In genomic region chr11:32745466-32745865, GRCm38 (mm10) we compare ENCODE assay signal across 25 mouse cellular contexts.
DNase-seq lines count a peak whose midpoint lies in the region; ATAC-seq and TF ChIP-seq lines count a peak whose summit lies in the region.
"Had no signal": no experiment of that assay in that cellular context is flagged by ENCODE, and none has a peak within 500 bp of the region (broad histone marks: within the 10 kb centered on the region; RNA-seq: fewer than 3 reads in every experiment).

No protein-coding gene starts in this region.

- peaks cover 6% of the 10 kb centered on the region; the same call in 1 of the 2 replicates for H3K36me3 ChIP-seq in forebrain, embryonic 11.5 days (ENCODE audit: control insufficient read depth, insufficient read depth, low read length)
- H3K36me3 ChIP-seq in forebrain, embryonic 14.5 days (ENCODE audit: control insufficient read depth, insufficient read depth, low read length): peaks cover 62% of the 10 kb centered on the region
- H3K36me3 ChIP-seq in heart, embryonic 10.5 days: peaks cover 66% of the 10 kb centered on the region
- H3K36me3 ChIP-seq in liver, embryonic 11.5 days (ENCODE audit: control insufficient read depth, insufficient read depth, low read length): peaks cover 31% of the 10 kb centered on the region
- H3K36me3 ChIP-seq in liver, postnatal 0 days (replicated peaks; ENCODE audit: insufficient read depth, low read length): peaks cover 41% of the 10 kb centered on the region

- H3K27me3 ChIP-seq in forebrain, embryonic 11.5 days (ENCODE audit: control insufficient read depth, insufficient read depth, low read length): no peaks in the 10 kb centered on the region
- H3K27me3 ChIP-seq in forebrain, embryonic 14.5 days (replicated peaks; ENCODE audit: control insufficient read depth, insufficient read depth, low read length): no peaks in the 10 kb centered on the region
- no peaks in the 10 kb centered on the region for H3K27me3 ChIP-seq in heart, embryonic 10.5 days (ENCODE audit: insufficient read depth, poor library complexity, severe bottlenecking)
- no peaks in the 10 kb centered on the region for H3K27me3 ChIP-seq in liver, embryonic 11.5 days (replicated peaks; ENCODE audit: control insufficient read depth, insufficient read depth, low read length)
- H3K27me3 ChIP-seq in liver, postnatal 0 days (ENCODE audit: insufficient read depth, low read length): no peaks in the 10 kb centered on the region
- H3K27me3 ChIP-seq: CH12.LX; embryonic facial prominence, embryonic 12.5 days; forebrain, embryonic 12.5 days; forebrain, embryonic 15.5 days; Patski had no signal

- no peak overlapping the region for H3K4me2 ChIP-seq in forebrain, embryonic 11.5 days (ENCODE audit: low read depth, low read length, severe bottlenecking)
- no peak overlapping the region for H3K4me2 ChIP-seq in forebrain, embryonic 14.5 days (ENCODE audit: low read length)
- H3K4me2 ChIP-seq in liver, embryonic 11.5 days: no peak overlapping the region
- no peak overlapping the region for H3K4me2 ChIP-seq in liver, postnatal 0 days (ENCODE audit: low read depth, low read length)
- H3K4me2 ChIP-seq: embryonic facial prominence, embryonic 12.5 days; forebrain, embryonic 12.5 days; forebrain, embryonic 15.5 days had no signal

- no peak for TF ChIP-seq CTCF in liver, postnatal 0 days (IDR thresholded peaks at IDR 0.05; ENCODE audit: low read depth)

- TF ChIP-seq EP300 in liver, postnatal 0 days (IDR thresholded peaks at IDR 0.05; ENCODE audit: low read depth): no peak

- WGBS in forebrain, embryonic 11.5 days: 94% methylated on average over 4 of the region's 4 CpGs
- whole genome bisulfite sequencing in forebrain, embryonic 14.5 days: 93% methylated on average over 4 of the region's 4 CpGs
- WGBS in heart, embryonic 10.5 days: 86% methylated on average over 4 of the region's 4 CpGs
- WGBS in liver, embryonic 11.5 days: 91% methylated on average over 4 of the region's 4 CpGs
- 88% methylated on average over 4 of the region's 4 CpGs for WGBS in liver, postnatal 0 days (ENCODE audit: insufficient replicate concordance)

- no peak overlapping the region for H3K4me3 ChIP-seq in forebrain, embryonic 11.5 days (ENCODE audit: low read depth, low read length)
- H3K4me3 ChIP-seq in forebrain, embryonic 14.5 days (ENCODE audit: low read depth, low read length): no peak overlapping the region
- no peak overlapping the region for H3K4me3 ChIP-seq in heart, embryonic 10.5 days
- no peak overlapping the region for H3K4me3 ChIP-seq in liver, embryonic 11.5 days (ENCODE audit: low read depth, low read length)
- H3K4me3 ChIP-seq in liver, postnatal 0 days (ENCODE audit: low read depth, low read length): no peak overlapping the region
- H3K4me3 ChIP-seq: embryonic facial prominence, embryonic 10.5 days; embryonic facial prominence, embryonic 12.5 days; forebrain, embryonic 12.5 days; forebrain, embryonic 15.5 days had no signal

- H3K4me1 ChIP-seq in forebrain, embryonic 11.5 days (replicated peaks; ENCODE audit: control insufficient read depth, insufficient read depth, low read length): no peaks in the 10 kb centered on the region
- H3K4me1 ChIP-seq in forebrain, embryonic 14.5 days (ENCODE audit: control insufficient read depth, insufficient read depth, low read length): no peaks in the 10 kb centered on the region
- peaks cover 14% of the 10 kb centered on the region for H3K4me1 ChIP-seq in heart, embryonic 10.5 days
- peaks cover 13% of the 10 kb centered on the region for H3K4me1 ChIP-seq in liver, embryonic 11.5 days (replicated peaks; ENCODE audit: control insufficient read depth, insufficient read depth, low read length)
- H3K4me1 ChIP-seq in liver, postnatal 0 days (ENCODE audit: insufficient read depth): no peaks in the 10 kb centered on the region
- H3K4me1 ChIP-seq: forebrain, embryonic 12.5 days; forebrain, embryonic 15.5 days had no signal

- ATAC-seq in forebrain, embryonic 11.5 days (replicated peaks; ENCODE audit: low FRiP score): no peak
- no peak for ATAC-seq in forebrain, embryonic 14.5 days
- ATAC-seq in liver, embryonic 11.5 days (replicated peaks; ENCODE audit: low FRiP score): 0 out of 2 replicates have a peak, but pooled peaks have one; percentile 26
- no peak for ATAC-seq in liver, postnatal 0 days
- ATAC-seq: activated CD4-positive, CD25-positive, alpha-beta regulatory T cell, adult 4 months; CD4-positive, CD25-positive, alpha-beta regulatory T cell, adult 4 months; forebrain, embryonic 15.5 days; forebrain, postnatal 0 days; Patski had no signal

- intact Hi-C loops in heart, postnatal 14 days (cut with DNase I): no loop called here

- no peaks in the 10 kb centered on the region for H3K9me3 ChIP-seq in forebrain, embryonic 11.5 days (ENCODE audit: control insufficient read depth, low read length)
- H3K9me3 ChIP-seq in forebrain, embryonic 14.5 days (replicated peaks; ENCODE audit: control insufficient read depth, low read length): no peaks in the 10 kb centered on the region
- H3K9me3 ChIP-seq in heart, embryonic 10.5 days: no peaks in the 10 kb centered on the region
- H3K9me3 ChIP-seq in liver, embryonic 11.5 days (ENCODE audit: control insufficient read depth, low read length): no peaks in the 10 kb centered on the region
- H3K9me3 ChIP-seq in liver, postnatal 0 days (ENCODE audit: low read length): no peaks in the 10 kb centered on the region
- H3K9me3 ChIP-seq: embryonic facial prominence, embryonic 12.5 days; forebrain, embryonic 12.5 days; forebrain, embryonic 15.5 days; G1E had no signal

- no peak overlapping the region for H3K27ac ChIP-seq in forebrain, embryonic 11.5 days (ENCODE audit: low read depth, low read length)
- H3K27ac ChIP-seq in forebrain, embryonic 14.5 days (ENCODE audit: low read depth, low read length): no peak overlapping the region
- H3K27ac ChIP-seq in heart, embryonic 10.5 days: no peak overlapping the region
- H3K27ac ChIP-seq in liver, embryonic 11.5 days (ENCODE audit: low read depth, low read length): no peak overlapping the region
- no peak overlapping the region for H3K27ac ChIP-seq in liver, postnatal 0 days (ENCODE audit: low read depth)
- H3K27ac ChIP-seq: embryonic facial prominence, embryonic 10.5 days; embryonic facial prominence, embryonic 12.5 days; forebrain, embryonic 12.5 days; forebrain, embryonic 15.5 days had no signal

- H3K9ac ChIP-seq in forebrain, embryonic 11.5 days (ENCODE audit: low read length): no peak overlapping the region
- no peak overlapping the region for H3K9ac ChIP-seq in forebrain, embryonic 14.5 days (ENCODE audit: low read length)
- H3K9ac ChIP-seq in liver, embryonic 11.5 days (ENCODE audit: low read depth, low read length): no peak overlapping the region
- no peak overlapping the region for H3K9ac ChIP-seq in liver, postnatal 0 days (replicated peaks)
- H3K9ac ChIP-seq: embryonic facial prominence, embryonic 12.5 days; forebrain, embryonic 12.5 days; forebrain, embryonic 15.5 days; forebrain, postnatal 0 days had no signal

- DNase-seq in forebrain, embryonic 11.5 days (ENCODE audit: low spot score): peak; percentile 43
- DNase-seq in forebrain, embryonic 14.5 days (ENCODE audit: low spot score): no peak
- peak; percentile 75 for DNase-seq in heart, embryonic 10.5 days (ENCODE audit: low spot score)
- no peak for DNase-seq in heart, postnatal 14 days
- no peak for DNase-seq in liver, embryonic 11.5 days (ENCODE audit: low spot score)
- no peak for DNase-seq in liver, postnatal 0 days
- DNase-seq: adrenal gland, adult 8-10 months; adrenal gland, postnatal 14 days; adrenal gland, postnatal 36 days; B cell, adult 2 months; cerebellum, adult 11-12 months; cerebellum, adult 2 months; cerebellum, adult 9-10 months; cerebellum, postnatal 10 days; cerebellum, postnatal 25 days; forebrain, postnatal 0 days had no signal

Comparison
In these comparisons a context has a peak if more than half of its experiments do, and no peak if none do; other contexts are left out.
1. DNase-seq: peak in forebrain, embryonic 11.5 days (single experiment) and heart, embryonic 10.5 days (single experiment); none in forebrain, embryonic 14.5 days (single experiment), heart, postnatal 14 days (0 of 2), liver, embryonic 11.5 days (single experiment) and liver, postnatal 0 days (single experiment).